Mouse (Mus musculus) stomach, postnatal 0 days (tissue): ENCODE results near the gene Sik3.

ENCODE experiments used
- CTCF ChIP-seq: IDR thresholded peaks from 2 replicates; pipeline ENCODE4 v1.5.1; 2016; ENCODE audit warnings: antibody characterized with exemption, low read depth, mild to moderate bottlenecking, moderate library complexity
- EP300 ChIP-seq: optimal IDR thresholded peaks from 2 replicates; pipeline ENCODE3; 2016; ENCODE audit warnings: antibody characterized with exemption

DNA sequence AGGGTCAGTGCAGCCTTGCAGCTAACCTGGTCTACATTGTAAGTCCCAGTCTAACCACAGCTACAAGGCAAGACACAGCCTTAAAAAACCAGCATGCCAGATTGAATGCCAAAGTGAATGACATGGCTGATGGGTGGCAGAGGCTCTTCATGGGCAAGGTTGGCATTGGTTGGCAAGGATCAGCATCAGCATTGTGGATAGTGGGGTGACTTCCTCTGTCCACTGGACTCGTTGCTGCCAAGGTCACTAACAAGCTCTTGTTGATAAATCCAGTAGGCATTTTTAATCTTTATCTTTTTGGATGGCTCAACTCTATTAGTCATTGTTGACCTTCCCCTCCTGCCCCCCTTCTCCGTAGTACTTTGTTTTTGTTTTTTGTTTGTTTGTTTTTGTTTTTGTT, 187.0 kb downstream of the Sik3 start:
- TF ChIP-seq CTCF (no peak), EP300 (no peak)
